Mouse (Mus musculus) C2C12 (cell line): ENCODE results near the gene Wdr63. TPM values are rescaled to one million over a fixed set of nuclear protein-coding genes. Genes with fewer than 3 reads are reported as not detected.

Source experiments
- H3K27me3 ChIP-seq: one replicate; pipeline ENCODE4 v1.6.1; 2011; ENCODE audit not compliant: control insufficient read depth, insufficient read depth, insufficient read length
- H3K36me3 ChIP-seq: one replicate; pipeline ENCODE4 v1.6.1; 2011; ENCODE audit not compliant: control insufficient read depth, insufficient read depth
- H3K4me3 ChIP-seq: one replicate; pipeline ENCODE4 v1.5.1; 2011; ENCODE audit warnings: mild to moderate bottlenecking, control low read depth; ENCODE audit not compliant: poor library complexity, insufficient read depth, severe bottlenecking
- H3K79me2 ChIP-seq: one replicate; pipeline ENCODE4 v1.6.1; 2011; ENCODE audit not compliant: control insufficient read depth, insufficient read depth
- H3K79me3 ChIP-seq: one replicate; pipeline ENCODE4 v1.6.1; 2011; ENCODE audit warnings: low read depth, control low read depth
- H3ac ChIP-seq: one replicate; pipeline ENCODE3; 2011; ENCODE audit warnings: low read depth; ENCODE audit not compliant: control insufficient read depth, insufficient read length
- CEBPB ChIP-seq: IDR thresholded peaks from one replicate; pipeline ENCODE4 v1.6.1; 2011; ENCODE audit warnings: low read depth, mild to moderate bottlenecking, control low read depth, moderate library complexity
- CTCF ChIP-seq: IDR thresholded peaks from one replicate; pipeline ENCODE4 v1.5.1; 2011; ENCODE audit not compliant: control insufficient read depth, insufficient read depth, insufficient read length
- FOSL1 ChIP-seq: IDR thresholded peaks from one replicate; pipeline ENCODE4 v1.8.0; 2011; ENCODE audit warnings: mild to moderate bottlenecking, low read length; ENCODE audit not compliant: poor library complexity, insufficient read depth, severe bottlenecking
- MAX ChIP-seq: IDR thresholded peaks from one replicate; pipeline ENCODE4 v1.6.1; 2011; ENCODE audit warnings: mild to moderate bottlenecking, control low read depth
- MYOD1 ChIP-seq: IDR thresholded peaks from one replicate; pipeline ENCODE4 v1.6.1; 2011; ENCODE audit warnings: low read depth; ENCODE audit not compliant: control insufficient read depth, insufficient read length
- MYOG ChIP-seq: IDR thresholded peaks from one replicate; pipeline ENCODE4 v1.6.1; 2011; ENCODE audit not compliant: control insufficient read depth, insufficient read length; ENCODE audit errors: extremely low read depth
- USF1 ChIP-seq: IDR thresholded peaks from one replicate; pipeline ENCODE4 v1.6.1; 2011; ENCODE audit warnings: low read depth, mild to moderate bottlenecking, control low read depth, moderate library complexity
- polyA plus RNA-seq: library from polyadenylated mRNA; unstranded; fragments of >200 nt; fragmentation: generic; extraction: Trizol; gene quantifications from one replicate; pipeline ENCODE4 v1.2.1, GENCODE M21; 2012; ENCODE audit warnings: missing spikeins

The Wdr63 gene
- polyA plus RNA-seq, 1 experiment = 0.43 TPM

DNA sequence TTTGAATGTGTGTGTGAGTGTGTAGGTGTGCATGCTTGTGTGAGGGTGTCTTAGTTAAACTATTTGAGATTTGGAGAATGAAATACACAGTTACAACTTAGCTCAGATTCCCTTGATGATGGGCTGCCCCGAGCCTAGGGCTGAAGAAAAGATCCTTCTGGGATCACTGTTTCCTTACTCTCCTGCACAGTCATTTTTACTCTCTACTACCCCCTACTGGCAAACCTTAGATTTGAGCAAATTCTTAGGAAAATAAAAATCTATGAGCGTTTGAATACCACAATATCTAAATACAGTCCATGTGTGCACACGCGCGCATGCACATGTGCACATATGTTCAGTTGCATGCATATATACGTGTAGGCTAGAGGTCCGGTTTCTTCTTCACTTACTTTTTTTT lies 35.1 kb downstream of the Wdr63 start:
- Histone ChIP-seq H3K4me3 (no peak overlapping the region), H3K27me3 (no peaks in the 10 kb centered on the region), H3K79me3 (no peaks in the 10 kb centered on the region), H3K36me3 (no peaks in the 10 kb centered on the region), H3ac (no peak overlapping the region), H3K79me2 (no peaks in the 10 kb centered on the region)
- TF ChIP-seq FOSL1 (no peak), USF1 (no peak), MAX (no peak), MYOG (no peak), CTCF (no peak), CEBPB (no peak), MYOD1 (no peak)

DNA sequence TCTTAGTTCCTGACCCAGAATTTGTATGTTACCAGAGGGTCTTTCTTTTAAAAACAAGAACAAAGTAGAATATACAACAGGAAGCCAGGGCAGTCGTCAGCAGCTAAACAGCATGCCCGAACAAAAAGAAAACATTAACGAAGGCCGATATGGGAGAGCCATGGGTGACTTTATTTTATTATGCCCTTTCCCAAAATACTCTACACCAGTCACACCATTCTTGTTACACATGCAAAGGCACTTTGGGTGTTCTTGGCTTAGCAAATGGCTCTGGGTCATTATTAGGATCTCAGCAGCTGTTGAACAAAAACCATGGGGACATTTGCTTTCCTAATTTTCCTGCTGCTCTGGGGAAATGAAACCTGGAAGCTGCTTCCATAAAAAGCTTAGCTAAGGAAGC lies 38.7 kb downstream of the Wdr63 start:
- H3K36me3 ChIP-seq = no peaks in the 10 kb centered on the region
- H3ac ChIP-seq = no peak overlapping the region
- TF ChIP-seq FOSL1 (no peak), MYOD1 (no peak), MAX (no peak), MYOG (no peak), CEBPB (no peak), CTCF (no peak), USF1 (no peak)
- no peaks in the 10 kb centered on the region for H3K79me3 ChIP-seq
- H3K27me3 ChIP-seq = no peaks in the 10 kb centered on the region
- no peak overlapping the region for H3K4me3 ChIP-seq
- no peaks in the 10 kb centered on the region for H3K79me2 ChIP-seq

DNA sequence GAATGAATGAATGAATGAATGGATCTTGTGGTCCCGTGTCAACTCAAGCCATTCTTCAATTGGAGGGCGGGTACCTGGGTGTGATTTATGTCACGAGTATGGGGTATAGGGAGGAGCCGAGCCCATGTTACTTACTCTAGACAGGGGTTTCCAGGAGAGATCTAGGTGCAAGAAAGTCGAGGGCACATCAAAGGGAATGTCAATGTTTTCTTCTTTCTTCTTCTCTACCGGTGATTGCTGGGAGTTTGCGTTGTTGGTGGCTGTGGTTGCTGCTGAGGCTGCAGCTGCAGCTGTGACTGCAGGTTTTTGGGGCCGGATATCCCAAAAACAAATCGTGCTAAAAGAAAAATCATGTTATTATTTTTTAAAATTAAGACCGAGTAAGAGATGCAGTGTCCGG lies 44.8 kb downstream of the Wdr63 start:
- no peak overlapping the region for H3ac ChIP-seq
- no peaks in the 10 kb centered on the region for H3K79me2 ChIP-seq
- H3K4me3 ChIP-seq = no peak overlapping the region
- TF ChIP-seq MYOG = no peak
- TF ChIP-seq FOSL1 = no peak
- no peak for TF ChIP-seq CEBPB
- no peak for TF ChIP-seq MAX
- no peak for TF ChIP-seq USF1
- TF ChIP-seq CTCF = no peak
- no peak for TF ChIP-seq MYOD1
- no peaks in the 10 kb centered on the region for H3K27me3 ChIP-seq
- no peaks in the 10 kb centered on the region for H3K36me3 ChIP-seq
- no peaks in the 10 kb centered on the region for H3K79me3 ChIP-seq

DNA sequence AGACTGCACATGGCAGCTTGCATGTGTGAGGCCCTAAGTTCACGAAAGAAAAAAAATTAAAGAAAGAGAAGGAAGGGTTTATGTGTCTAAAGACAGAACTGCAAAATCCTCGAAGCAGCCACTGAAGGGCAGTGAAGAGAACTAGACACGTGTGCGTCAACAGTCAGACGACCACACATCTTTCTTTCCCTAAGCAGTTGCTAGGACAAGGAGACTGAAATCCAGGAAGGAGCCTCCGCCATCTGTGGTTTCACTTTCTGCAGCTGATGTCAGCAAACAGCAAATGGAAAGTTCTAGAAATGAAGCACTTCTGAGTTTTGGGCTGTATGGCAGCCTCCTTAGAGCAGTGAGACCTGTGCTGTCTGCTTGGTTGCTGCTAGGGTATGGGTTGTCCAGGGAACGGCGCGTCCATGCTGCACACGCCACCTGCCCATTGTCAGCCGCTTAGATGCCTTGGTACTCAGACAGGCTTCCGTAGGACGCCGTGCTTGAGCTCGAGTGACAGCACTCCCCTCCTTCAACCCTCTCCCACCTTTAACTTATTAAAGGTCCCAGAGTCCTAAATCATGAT lies 48.5 kb downstream of the Wdr63 start:
- no peak overlapping the region for H3K4me3 ChIP-seq
- H3K27me3 ChIP-seq = peaks cover 3% of the 10 kb centered on the region
- no peaks in the 10 kb centered on the region for H3K79me2 ChIP-seq
- H3K36me3 ChIP-seq = no peaks in the 10 kb centered on the region
- H3ac ChIP-seq = no peak overlapping the region
- no peaks in the 10 kb centered on the region for H3K79me3 ChIP-seq
- TF ChIP-seq FOSL1 (no peak), USF1 (no peak), MYOG (no peak), MYOD1 (no peak), CTCF (no peak), CEBPB (no peak), MAX (no peak)

DNA sequence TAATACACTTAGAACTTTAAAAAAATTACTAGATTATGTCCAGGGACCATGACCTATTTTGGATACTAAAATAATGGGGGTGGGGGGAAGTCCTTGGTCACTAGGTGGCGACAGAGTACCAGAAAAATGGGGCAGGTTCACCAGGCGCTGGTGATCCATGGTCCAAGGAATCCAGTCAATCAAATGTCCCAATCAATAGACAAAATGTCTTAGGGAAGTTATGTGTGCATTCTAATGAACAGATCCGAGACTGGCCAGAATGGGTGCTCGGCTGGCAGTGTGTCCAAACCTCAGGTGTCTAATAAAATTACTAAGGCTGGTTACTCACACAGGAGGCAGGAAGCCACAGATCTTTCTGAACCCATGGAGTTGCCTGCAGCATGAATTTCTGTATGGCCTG lies 49.7 kb downstream of the Wdr63 start:
- Histone ChIP-seq H3K79me2 (no peaks in the 10 kb centered on the region), H3ac (no peak overlapping the region), H3K4me3 (no peak overlapping the region), H3K79me3 (no peaks in the 10 kb centered on the region), H3K36me3 (no peaks in the 10 kb centered on the region), H3K27me3 (peaks cover 3% of the 10 kb centered on the region)
- TF ChIP-seq FOSL1 (no peak), USF1 (no peak), CEBPB (no peak), MYOD1 (no peak), CTCF (peak; percentile 28)

DNA sequence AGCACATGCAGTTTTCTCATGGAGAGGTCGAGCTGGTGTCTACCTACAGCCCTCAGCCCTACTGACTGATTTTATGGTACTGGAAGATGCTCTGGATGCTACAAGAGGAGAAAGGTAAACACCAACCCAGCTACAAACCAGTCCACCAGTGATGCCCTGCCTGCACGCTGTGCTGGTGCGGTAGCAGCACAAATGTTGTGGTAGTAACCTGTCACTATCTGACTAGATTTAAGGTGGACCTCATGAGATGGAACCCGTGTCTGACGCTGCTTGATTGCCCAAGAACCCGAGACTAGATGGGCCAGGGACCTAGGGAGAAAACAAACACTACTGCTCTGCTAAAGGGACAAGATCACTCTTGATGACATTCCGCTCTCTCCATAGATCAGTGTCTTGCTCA lies 50.8 kb downstream of the Wdr63 start:
- H3K4me3 ChIP-seq = no peak overlapping the region
- H3K79me2 ChIP-seq = no peaks in the 10 kb centered on the region
- H3ac ChIP-seq = no peak overlapping the region
- H3K27me3 ChIP-seq = peaks cover 3% of the 10 kb centered on the region
- H3K36me3 ChIP-seq = no peaks in the 10 kb centered on the region
- no peaks in the 10 kb centered on the region for H3K79me3 ChIP-seq
- TF ChIP-seq MAX (no peak), MYOG (no peak), FOSL1 (no peak), CEBPB (no peak), MYOD1 (no peak), USF1 (no peak), CTCF (no peak)
